Mouse (Mus musculus) naive thymus-derived CD4-positive, alpha-beta T cell, adult 2 months (primary cell): ENCODE data around the gene Ms4a15.

ENCODE experiments used
- DNase-seq: peaks from one replicate; pipeline ENCODE4 v3.0.0-alpha.2; 2011; ENCODE audit warnings: low read depth

The Ms4a15 gene

GRCm38 (mm10) chr19:10993150-10993549 lies at the start of gene Ms4a15:
Gene Ms4a15 (minus strand): TSS chr19:10993250.
- no peak for DNase-seq

GRCm38 (mm10) chr19:11037570-11037969 lies 44.5 kb upstream of the Ms4a15 start:
- DNase-seq: no peak

- DNase-seq: no peak
Measured at GRCm38 (mm10) chr19:11022382-11022781, 29.3 kb upstream of the Ms4a15 start.

- no peak for DNase-seq
Measured at GRCm38 (mm10) chr19:11017891-11018290, 24.8 kb upstream of the Ms4a15 start, which contains the start of gene Ms4a18. Gene Ms4a18 (minus strand): TSS chr19:11018031.

- no peak for DNase-seq
Measured at GRCm38 (mm10) chr19:11017251-11017650, 24.2 kb upstream of the Ms4a15 start.

- DNase-seq: no peak
Measured at GRCm38 (mm10) chr19:11015998-11016397, 22.9 kb upstream of the Ms4a15 start.

- DNase-seq: no peak
Measured at GRCm38 (mm10) chr19:11015468-11015867, 22.4 kb upstream of the Ms4a15 start.

- DNase-seq: no peak
Measured at GRCm38 (mm10) chr19:10991911-10992310, 1.1 kb downstream of the Ms4a15 start.

GRCm38 (mm10) chr19:10990751-10991150 lies 2.3 kb downstream of the Ms4a15 start:
- no peak for DNase-seq

GRCm38 (mm10) chr19:10988563-10988962 lies 4.5 kb downstream of the Ms4a15 start:
- DNase-seq: no peak

- DNase-seq: no peak
Measured at GRCm38 (mm10) chr19:10985889-10986288, 7.2 kb downstream of the Ms4a15 start.

GRCm38 (mm10) chr19:10984551-10984950 lies 8.5 kb downstream of the Ms4a15 start:
- DNase-seq: no peak

GRCm38 (mm10) chr19:10983146-10983545 lies 9.9 kb downstream of the Ms4a15 start:
- no peak for DNase-seq

GRCm38 (mm10) chr19:10980210-10980609 lies 12.8 kb downstream of the Ms4a15 start:
- DNase-seq: peak; percentile 35

GRCm38 (mm10) chr19:10979184-10980168 lies 13.6 kb downstream of the Ms4a15 start:
- peak; percentile 92 for DNase-seq

- DNase-seq: peak; percentile 51
Measured at GRCm38 (mm10) chr19:10976318-10976717, 16.7 kb downstream of the Ms4a15 start.

GRCm38 (mm10) chr19:10975187-10975586 lies 17.9 kb downstream of the Ms4a15 start:
- DNase-seq: no peak

- DNase-seq: no peak
Measured at GRCm38 (mm10) chr19:10974238-10974865, 18.7 kb downstream of the Ms4a15 start, which contains the start of gene Ms4a10. Gene Ms4a10 (minus strand): TSS chr19:10974670.

- DNase-seq: no peak
Measured at GRCm38 (mm10) chr19:10973187-10973586, 19.9 kb downstream of the Ms4a15 start.

GRCm38 (mm10) chr19:10972660-10973059 lies 20.4 kb downstream of the Ms4a15 start:
- no peak for DNase-seq

- DNase-seq: no peak
Measured at GRCm38 (mm10) chr19:10970457-10970856, 22.6 kb downstream of the Ms4a15 start.

- no peak for DNase-seq
Measured at GRCm38 (mm10) chr19:10968578-10968977, 24.5 kb downstream of the Ms4a15 start.

GRCm38 (mm10) chr19:10965721-10966120 lies 27.3 kb downstream of the Ms4a15 start:
- no peak for DNase-seq
